Mouse (Mus musculus): ENCODE results near the gene Creg1. TPM values are rescaled to one million over a fixed set of nuclear protein-coding genes. Genes with fewer than 3 reads are reported as not detected.

The Creg1 gene
- 39.8 TPM for polyA plus RNA-seq (2017; shearing (Covaris generic))

DNA sequence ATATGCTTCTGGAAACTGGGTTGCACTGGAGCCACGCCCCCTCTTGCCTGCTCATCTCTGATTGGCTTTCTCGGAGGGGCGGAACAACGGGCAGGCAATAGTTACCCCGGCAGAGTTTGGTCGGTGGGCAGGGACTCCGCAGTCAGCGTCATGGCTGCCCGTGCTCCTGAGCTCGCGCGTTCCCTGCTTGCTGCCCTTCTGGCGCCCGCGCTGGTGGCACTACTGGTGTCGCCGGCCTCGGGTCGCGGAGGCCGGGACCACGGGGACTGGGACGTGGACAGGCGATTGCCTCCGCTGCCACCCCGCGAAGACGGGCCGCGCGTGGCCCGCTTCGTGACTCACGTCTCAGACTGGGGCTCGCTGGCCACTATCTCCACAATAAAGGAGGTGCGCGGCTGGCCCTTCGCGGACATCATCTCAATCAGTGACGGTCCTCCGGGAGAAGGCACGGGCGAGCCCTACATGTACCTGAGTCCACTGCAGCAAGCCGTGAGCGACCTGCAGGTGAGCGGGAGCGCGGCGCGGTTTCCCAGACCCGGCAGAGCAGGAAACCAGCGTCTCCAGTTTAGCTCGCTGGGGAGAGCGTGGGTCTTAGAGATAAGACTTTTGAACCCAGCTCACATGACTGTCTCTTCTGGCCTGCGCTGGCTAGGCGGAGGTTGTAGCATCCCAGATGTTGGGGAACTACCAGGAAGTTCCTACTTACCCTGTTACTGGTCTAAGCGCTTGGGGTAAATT, at the start of gene Creg1:
Creg1 (plus strand) TSS at position 112 of the 738 bp plus-strand sequence.

GRCm38 (mm10) chr1:165788511-165788910, 25.0 kb downstream of the Creg1 start, which contains the start of gene Cd247:
Gene Cd247, plus strand, starts transcription at chr1:165788681.

Other genes starting within 250 kb of the Creg1 start
- gene Mpzl1, start 129.2 kb upstream of the Creg1 start, polyA plus RNA-seq (2017; shearing (Covaris generic)): not detected
- 131 TPM for gene Rcsd1, start 54.0 kb upstream of the Creg1 start, polyA plus RNA-seq (2017; shearing (Covaris generic))
- gene Cd247, start 24.9 kb downstream of the Creg1 start, polyA plus RNA-seq (2017; shearing (Covaris generic)): 320 TPM
- gene Pou2f1, start 238.9 kb downstream of the Creg1 start, polyA plus RNA-seq (2017; shearing (Covaris generic)): 19.5 TPM